Mouse (Mus musculus) testis, adult 2 months (tissue): ENCODE data around the gene Ankrd33.

Experiments
- CTCF ChIP-seq: fragments of 200-500 bp; IDR thresholded peaks from 2 replicates; pipeline ENCODE4 v1.5.1; 2012; ENCODE audit warnings: low read depth, mild to moderate bottlenecking, inconsistent platforms, low read length, moderate library complexity; ENCODE audit not compliant: control insufficient read depth, insufficient read depth, insufficient replicate concordance
- POLR2A ChIP-seq: fragments of 200-500 bp; IDR thresholded peaks from 2 replicates; pipeline ENCODE4 v1.6.1; 2012; ENCODE audit warnings: low read depth, mild to moderate bottlenecking, inconsistent platforms, low read length, moderate library complexity; ENCODE audit not compliant: control insufficient read depth

DNA sequence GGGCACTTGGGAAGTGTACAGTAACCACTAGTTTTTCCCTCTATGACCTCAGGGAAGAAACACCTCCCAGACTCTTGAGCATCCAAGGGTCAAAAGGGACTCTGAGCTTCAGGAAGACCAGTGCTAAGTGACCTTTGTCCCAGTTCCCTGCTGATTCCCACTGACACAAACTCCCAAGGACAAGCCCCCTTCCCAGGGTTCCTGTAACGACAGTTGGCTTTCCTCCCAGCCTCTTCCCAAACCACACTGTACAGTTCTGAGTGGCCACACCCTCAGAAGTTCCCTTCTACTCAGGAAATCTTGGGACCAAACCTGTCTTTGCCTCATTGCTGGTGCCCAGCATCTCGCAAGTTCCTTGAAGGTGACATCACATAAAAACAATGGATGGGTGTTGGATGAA is 42.8 kb upstream of the Ankrd33 start:
- TF ChIP-seq POLR2A (no peak), CTCF (no peak)
